Mouse (Mus musculus) embryo, embryonic 9.5 days (tissue): Measurements from ENCODE around the gene Gpr15.

Experiments
- DNase-seq: peaks from one replicate; pipeline ENCODE4 v3.0.0-alpha.2; 2017; ENCODE audit errors: extremely low spot score

The Gpr15 gene

DNA sequence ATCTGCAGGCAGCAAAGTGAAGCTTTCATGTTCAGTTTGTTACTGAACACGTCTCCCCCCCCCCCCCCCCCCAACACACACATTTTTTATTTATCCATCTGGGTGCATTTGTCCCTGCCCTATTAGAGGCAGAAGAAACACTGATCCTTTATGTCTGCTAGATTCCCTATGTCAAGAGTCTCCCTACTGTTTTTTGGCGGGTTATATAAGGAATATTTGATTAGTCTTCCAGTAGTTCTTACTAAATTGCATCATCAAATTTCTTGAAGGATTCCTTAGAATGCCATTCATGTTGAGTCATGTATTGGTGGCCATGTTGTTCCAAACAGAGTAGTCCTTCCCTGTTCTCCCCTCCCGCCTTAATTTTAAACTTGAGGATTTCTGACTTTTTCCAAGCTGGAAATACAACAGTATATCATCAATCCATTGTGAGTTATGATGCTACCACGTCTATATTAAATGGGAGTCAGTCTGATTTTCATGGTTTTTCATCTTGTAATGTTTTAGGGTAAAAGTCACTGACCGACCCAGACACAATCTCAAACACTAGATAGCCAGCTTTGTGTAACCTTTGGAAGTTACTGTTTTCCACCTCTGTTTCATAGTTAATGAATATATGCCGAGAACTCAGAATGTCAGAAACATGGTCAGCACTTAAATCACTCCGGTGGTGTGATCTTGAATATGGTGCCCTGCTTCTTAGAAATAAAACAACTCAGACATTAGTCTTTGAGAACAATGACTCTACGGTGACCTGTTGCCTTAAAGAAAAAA lies 47.5 kb downstream of the Gpr15 start:
- no peak for DNase-seq

- DNase-seq, result no peak
Observed at GRCm38 (mm10) chr16:58670643-58671042, 48.2 kb downstream of the Gpr15 start.

- DNase-seq, result peak; percentile 85
Observed at GRCm38 (mm10) chr16:58669917-58670630, 48.8 kb downstream of the Gpr15 start, which contains the start of gene Cpox. Gene Cpox (plus strand): TSS chr16:58670292.

- DNase-seq, result no peak
Observed at GRCm38 (mm10) chr16:58669264-58669663, 49.6 kb downstream of the Gpr15 start.

- DNase-seq, result no peak
Observed at GRCm38 (mm10) chr16:58668586-58668985, 50.3 kb downstream of the Gpr15 start.
